Mouse (Mus musculus): ENCODE measurements around the gene Abhd18. TPM values are rescaled to one million over a fixed set of nuclear protein-coding genes. Genes with fewer than 3 reads are reported as not detected.

The Abhd18 gene
- 7.8 to 9.9 TPM (median 8.5 TPM) in 4 replicates for total RNA-seq (2023; ENCODE audit: inconsistent age)

GRCm38 (mm10) chr3:40846957-40847017 lies at the start of gene Abhd18:
Gene Abhd18, plus strand, starts transcription at chr3:40846970.

GRCm38 (mm10) chr3:40799530-40800372 lies 47.0 kb upstream of the Abhd18 start, which contains the start of gene Plk4:
Gene Plk4, plus strand, starts transcription at chr3:40800019.

DNA sequence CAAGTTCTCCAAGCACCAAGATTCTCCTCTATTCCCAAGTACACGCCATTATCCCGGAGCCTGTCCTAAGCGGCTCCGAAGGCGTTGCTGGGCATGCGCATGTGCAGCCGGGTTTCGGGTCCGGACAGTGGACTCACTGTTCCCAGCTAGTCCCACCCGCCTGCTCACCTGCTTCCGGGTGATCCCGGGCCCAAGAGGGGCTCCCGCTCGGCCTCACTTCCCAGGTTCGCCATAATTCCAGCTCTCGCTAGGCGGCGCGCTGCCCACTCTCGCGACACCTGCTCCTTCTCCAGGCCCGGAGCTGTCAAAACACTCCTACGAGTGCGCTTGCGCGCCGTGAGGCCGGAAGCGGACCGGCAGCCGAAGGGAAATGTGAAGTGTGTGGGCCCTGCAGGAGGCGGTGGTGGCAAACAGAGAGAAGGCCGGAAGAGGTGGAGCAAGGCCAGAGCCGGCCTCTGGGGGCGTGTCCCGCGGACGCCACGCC lies 255 bp upstream of the Abhd18 start, which contains the start of gene Mfsd8:
Mfsd8 (minus strand) TSS at position 414 of the 484 bp plus-strand sequence.

DNA sequence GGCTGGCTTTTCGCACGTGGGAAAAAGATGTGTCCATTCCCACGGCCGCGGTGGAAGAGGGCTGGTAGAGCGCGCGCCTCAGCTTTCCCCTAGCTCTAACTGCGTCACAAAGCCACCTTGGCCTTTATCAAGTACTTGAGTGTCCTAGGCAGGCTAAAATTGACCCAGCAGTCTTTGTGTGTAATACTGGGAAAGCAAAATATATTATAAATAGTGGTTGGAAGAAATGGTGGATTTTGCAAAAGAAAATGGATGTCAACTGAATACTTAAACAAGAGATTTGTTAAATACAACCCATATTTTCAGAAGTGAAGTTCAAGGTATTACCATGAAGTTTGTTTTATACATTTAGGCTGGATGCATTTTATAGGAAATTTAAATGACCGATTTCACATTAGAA lies 55.7 kb downstream of the Abhd18 start, which contains the start of gene 1700034I23Rik:
1700034I23Rik (minus strand) TSS at position 101 of the 400 bp plus-strand sequence.

GRCm38 (mm10) chr3:40949170-40949902 lies 102.6 kb downstream of the Abhd18 start, which contains the start of gene Larp1b:
Gene Larp1b, plus strand, starts transcription at chr3:40949828.

Other genes starting within 250 kb of the Abhd18 start
- gene Slc25a31, start 138.1 kb upstream of the Abhd18 start, total RNA-seq (2023; ENCODE audit: inconsistent age), result not detected in 4 replicates
- 6.7 to 12.8 TPM (median 10.0 TPM) in 4 replicates for gene Hspa4l, start 102.5 kb upstream of the Abhd18 start, total RNA-seq (2023; ENCODE audit: inconsistent age)
- 21.0 to 35.0 TPM (median 28.7 TPM) in 4 replicates for gene Plk4, start 47.0 kb upstream of the Abhd18 start, total RNA-seq (2023; ENCODE audit: inconsistent age)
- gene Mfsd8, start 84 bp upstream of the Abhd18 start, total RNA-seq (2023; ENCODE audit: inconsistent age), result 13.6 to 15.6 TPM (median 14.7 TPM) in 4 replicates
- not detected in 4 replicates for gene 1700034I23Rik, start 55.6 kb downstream of the Abhd18 start, total RNA-seq (2023; ENCODE audit: inconsistent age)
- 14.8 to 21.9 TPM (median 18.0 TPM) in 4 replicates for gene Larp1b, start 102.9 kb downstream of the Abhd18 start, total RNA-seq (2023; ENCODE audit: inconsistent age)
- 17.7 to 22.0 TPM (median 19.4 TPM) in 4 replicates for gene Pgrmc2, start 236.1 kb downstream of the Abhd18 start, total RNA-seq (2023; ENCODE audit: inconsistent age)